Mouse (Mus musculus) megakaryocyte, embryonic 14.5 days (primary cell): ENCODE results near the gene Btbd19.

Experiments
- FLI1 ChIP-seq: IDR thresholded peaks from 2 replicates; pipeline ENCODE4 v1.6.1; 2012; ENCODE audit warnings: low read length, inconsistent platforms, mixed read lengths
- GATA1 ChIP-seq: IDR thresholded peaks from 3 replicates; pipeline ENCODE4 v1.6.1; 2012; ENCODE audit warnings: mixed read lengths, low read length, inconsistent platforms, borderline replicate concordance

- no peak for TF ChIP-seq GATA1
- TF ChIP-seq FLI1 = no peak
Observed at GRCm38 (mm10) chr4:117096666-117097065, 28.9 kb downstream of the Btbd19 start.
